Mouse (Mus musculus) cortical plate, adult 2 months (tissue): ENCODE measurements at regions not wholly inside any gene's neighbourhood (a gene's known extent, or its start where the extent isn't known, plus 50 kb on each side); places are given as distances from the start of the nearest gene placed in this dataset.

Source experiments
- CTCF ChIP-seq: fragments of 200-500 bp; IDR thresholded peaks from 2 replicates; pipeline ENCODE4 v1.5.1; 2011; ENCODE audit warnings: mild to moderate bottlenecking, control low read depth, low read length; ENCODE audit not compliant: insufficient read depth; ENCODE audit errors: extremely low read depth
- POLR2A ChIP-seq: fragments of 200-500 bp; IDR thresholded peaks from 2 replicates; pipeline ENCODE4 v1.6.1; 2011; ENCODE audit warnings: mild to moderate bottlenecking, low read length, control low read depth; ENCODE audit not compliant: insufficient read depth; ENCODE audit errors: extremely low read depth

- TF ChIP-seq CTCF (no peak), POLR2A (no peak)
Observed at GRCm38 (mm10) chr7:123642596-123642995, 142.3 kb upstream of the Zkscan2 start.
